Mouse (Mus musculus) CH12.LX (cell line): ENCODE data around the gene Csnk2b.

Source experiments
- CHD1 ChIP-seq: IDR thresholded peaks from 2 replicates; pipeline ENCODE4 v1.6.1; 2012; ENCODE audit warnings: low read depth, low read length, improper control_type of control experiment, inconsistent platforms
- CHD2 ChIP-seq: IDR thresholded peaks from 2 replicates; pipeline ENCODE4 v1.6.1; 2011; ENCODE audit warnings: low read length, improper control_type of control experiment
- IRF4 ChIP-seq: IDR thresholded peaks from 2 replicates; pipeline ENCODE4 v1.6.1; 2014; ENCODE audit warnings: low read depth, mild to moderate bottlenecking, inconsistent platforms, low read length, improper control_type of control experiment
- MAX ChIP-seq: IDR thresholded peaks from 2 replicates; pipeline ENCODE4 v1.6.1; 2011; ENCODE audit warnings: low read length, improper control_type of control experiment
- USF1 ChIP-seq: IDR thresholded peaks from 2 replicates; pipeline ENCODE4 v1.6.1; 2014; ENCODE audit warnings: low read depth, mild to moderate bottlenecking, inconsistent platforms, low read length, improper control_type of control experiment

GRCm38 (mm10) chr17:35140490-35140996 lies 18.7 kb upstream of the Csnk2b start:
- no peak for TF ChIP-seq IRF4
- no peak for TF ChIP-seq CHD1
- TF ChIP-seq MAX, result no peak
- TF ChIP-seq CHD2, result no peak
- no peak for TF ChIP-seq USF1
